Mouse (Mus musculus) forebrain, postnatal 0 days (tissue): ENCODE data around the gene Elmo2. TPM values are rescaled to one million over a fixed set of nuclear protein-coding genes. Genes with fewer than 3 reads are reported as not detected.

ENCODE experiments used
- ATAC-seq: fragments of 200-750 bp; cut with Nextera tagmentation; 2 replicates; pipeline ENCODE4 v1.8.0; 2017; ENCODE audit warnings: mild to moderate bottlenecking, moderate library complexity
- DNase-seq: peaks from one replicate; pipeline ENCODE4 v3.0.0-alpha.2; 2015
- H3K27ac ChIP-seq: fragments of 300-500 bp; sonication (generic); 2 replicates; pipeline ENCODE4 v1.5.1; 2014; ENCODE audit warnings: low read depth, mild to moderate bottlenecking, antibody characterized with exemption, low read length, moderate library complexity, mixed read lengths
- H3K27me3 ChIP-seq: fragments of 300-500 bp; sonication (generic); 2 replicates; pipeline ENCODE4 v1.6.1; 2014; ENCODE audit warnings: mild to moderate bottlenecking, low read length, mixed read lengths; ENCODE audit not compliant: insufficient read depth
- H3K36me3 ChIP-seq: fragments of 300-500 bp; sonication (generic); 2 replicates; pipeline ENCODE4 v1.6.1; 2014; ENCODE audit warnings: mild to moderate bottlenecking, moderate library complexity; ENCODE audit not compliant: insufficient read depth
- H3K4me1 ChIP-seq: fragments of 300-500 bp; sonication (generic); 2 replicates; pipeline ENCODE4 v1.6.1; 2014; ENCODE audit warnings: antibody characterized with exemption; ENCODE audit not compliant: insufficient read depth
- H3K4me2 ChIP-seq: fragments of 300-500 bp; sonication (generic); 2 replicates; pipeline ENCODE4 v1.6.1; 2014; ENCODE audit warnings: low read depth, mild to moderate bottlenecking, moderate library complexity
- H3K4me3 ChIP-seq: fragments of 300-500 bp; sonication (generic); 2 replicates; pipeline ENCODE4 v1.5.1; 2014; ENCODE audit warnings: low read depth, low read length, mixed read lengths
- H3K9ac ChIP-seq: fragments of 300-500 bp; sonication (generic); 2 replicates; pipeline ENCODE4 v1.6.1; 2014; ENCODE audit warnings: mild to moderate bottlenecking
- H3K9me3 ChIP-seq: fragments of 300-500 bp; sonication (generic); 2 replicates; pipeline ENCODE4 v1.6.1; 2016; ENCODE audit warnings: low read length
- CTCF ChIP-seq: sonication (generic); IDR thresholded peaks from 2 replicates; pipeline ENCODE4 v1.5.1; 2016; ENCODE audit warnings: antibody characterized with exemption, control low read depth, low read depth
- WGBS: fragments of 180-500 bp; shearing (Covaris S2); extraction: QIAGEN DNeasy Blood & Tissue Kit; methylation state at CpG from one replicate; pipeline ENCODE4 v1.1.7; 2014; 5-methylcytosine and 5-hydroxymethylcytosine counted together
- polyA plus RNA-seq: library from polyadenylated mRNA; unstranded; fragments of >200 nt; fragmentation: Nextera tagmentation; extraction: Ambion mirVana; gene quantifications from 2 replicates; pipeline ENCODE4 v1.2.1, GENCODE M21; 2015
- total RNA-seq: library from RNA; depleted of rRNA; stranded (reverse); fragments of >200 nt; gene quantifications from 2 replicates; pipeline ENCODE4 v1.2.3, GENCODE M21; 2014

Elmo2 gene
- total and polyA plus RNA-seq, 2 experiments from 2014 or later = 78.8 to 84.5 TPM

GRCm38 (mm10) chr2:165367868-165368439, 41.7 kb upstream of the Elmo2 start:
- no peaks in the 10 kb centered on the region for H3K4me1 ChIP-seq
- peak; percentile 60 for DNase-seq
- peak; percentile 41; the same call in 1 of the 2 replicates for ATAC-seq
- no peaks in the 10 kb centered on the region for H3K27me3 ChIP-seq
- H3K27ac ChIP-seq = peak overlapping the region; percentile 79
- peak overlapping the region; percentile 70 for H3K9ac ChIP-seq
- peak overlapping the region; percentile 57 for H3K4me3 ChIP-seq
- peak overlapping the region; percentile 85 for H3K4me2 ChIP-seq
- no peaks in the 10 kb centered on the region for H3K9me3 ChIP-seq
- no peak for TF ChIP-seq CTCF
- H3K36me3 ChIP-seq = no peaks in the 10 kb centered on the region
- WGBS = under 1% methylated on average over 13 of the region's 13 CpGs

- Histone ChIP-seq H3K4me2 (0 out of 2 replicates have a peak overlapping the region, but pooled peaks have one; percentile 85), H3K27me3 (no peaks in the 10 kb centered on the region), H3K4me1 (no peaks in the 10 kb centered on the region), H3K27ac (no peak overlapping the region), H3K9me3 (no peaks in the 10 kb centered on the region), H3K36me3 (no peaks in the 10 kb centered on the region), H3K9ac (no peak overlapping the region), H3K4me3 (no peak overlapping the region)
- DNase-seq (no peak), ATAC-seq (no peak)
- no peak for TF ChIP-seq CTCF
- WGBS = 7% methylated on average over 5 of the region's 8 CpGs
Observed at GRCm38 (mm10) chr2:165367047-165367520, 40.8 kb upstream of the Elmo2 start.

GRCm38 (mm10) chr2:165364334-165365091, 38.2 kb upstream of the Elmo2 start:
- Histone ChIP-seq H3K27me3 (no peaks in the 10 kb centered on the region), H3K9me3 (no peaks in the 10 kb centered on the region), H3K9ac (0 out of 2 replicates have a peak overlapping the region, but pooled peaks have one; percentile 14), H3K27ac (no peak overlapping the region), H3K36me3 (no peaks in the 10 kb centered on the region), H3K4me1 (no peaks in the 10 kb centered on the region), H3K4me2 (peak overlapping the region; percentile 18), H3K4me3 (no peak overlapping the region)
- WGBS = 12% methylated on average over 21 of the region's 21 CpGs
- peak; percentile 70 for ATAC-seq
- peak; percentile 85 for DNase-seq
- TF ChIP-seq CTCF = peak; percentile 98

DNA sequence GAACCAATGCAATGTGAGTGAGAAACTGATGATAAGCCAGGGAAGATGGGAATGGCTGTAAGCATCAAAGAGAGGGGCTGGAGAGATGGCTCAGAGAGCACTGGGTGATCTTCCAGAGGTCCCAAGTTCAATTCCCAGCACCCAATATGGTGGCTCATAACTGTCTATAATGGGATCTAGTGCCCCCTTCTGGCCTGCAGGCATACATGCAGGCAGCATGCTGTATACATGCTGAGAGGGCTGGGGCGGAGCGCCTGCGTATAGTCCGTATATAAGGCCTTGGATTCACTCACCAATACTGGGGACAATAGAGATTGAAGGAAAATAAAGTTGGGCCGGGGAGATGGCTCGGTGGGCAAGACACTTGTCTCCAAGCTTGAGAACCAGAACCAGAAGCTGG, 37.0 kb upstream of the Elmo2 start:
- Histone ChIP-seq H3K27ac (no peak overlapping the region), H3K4me1 (no peaks in the 10 kb centered on the region), H3K9me3 (no peaks in the 10 kb centered on the region), H3K4me3 (no peak overlapping the region), H3K36me3 (no peaks in the 10 kb centered on the region), H3K27me3 (no peaks in the 10 kb centered on the region), H3K4me2 (no peak overlapping the region), H3K9ac (no peak overlapping the region)
- TF ChIP-seq CTCF = peak; percentile 28; the same call in 1 of the 2 replicates
- ATAC-seq = no peak
- 93% methylated on average over 6 of the region's 6 CpGs for WGBS
- no peak for DNase-seq

GRCm38 (mm10) chr2:165360861-165361260, 34.6 kb upstream of the Elmo2 start:
- peak; percentile 85 for ATAC-seq
- Histone ChIP-seq H3K27me3 (no peaks in the 10 kb centered on the region), H3K9ac (no peak overlapping the region), H3K4me3 (no peak overlapping the region), H3K4me2 (no peak overlapping the region), H3K36me3 (no peaks in the 10 kb centered on the region), H3K9me3 (no peaks in the 10 kb centered on the region), H3K27ac (no peak overlapping the region), H3K4me1 (no peaks in the 10 kb centered on the region)
- TF ChIP-seq CTCF = peak; percentile 91
- DNase-seq = peak; percentile 81
- 0% methylated on average over 1 of the region's 1 CpGs for WGBS

- H3K27ac ChIP-seq = no peak overlapping the region
- H3K4me1 ChIP-seq = no peaks in the 10 kb centered on the region
- no peak overlapping the region for H3K9ac ChIP-seq
- TF ChIP-seq CTCF = no peak
- H3K27me3 ChIP-seq = no peaks in the 10 kb centered on the region
- no peaks in the 10 kb centered on the region; the same call in 1 of the 2 replicates for H3K36me3 ChIP-seq
- WGBS = 88% methylated on average over 20 of the region's 20 CpGs
- H3K9me3 ChIP-seq = peaks cover 10% of the 10 kb centered on the region; the same call in 1 of the 2 replicates
- ATAC-seq (no peak), DNase-seq (no peak)
- H3K4me2 ChIP-seq = no peak overlapping the region
- H3K4me3 ChIP-seq = no peak overlapping the region
Observed at GRCm38 (mm10) chr2:165351828-165352513, 25.7 kb upstream of the Elmo2 start.
